ENCODE assay signal across 20 mouse cellular contexts in genomic region chr2:62585769-62586168, GRCm38 (mm10). TPM values are rescaled to one million over a fixed set of nuclear protein-coding genes. Genes with fewer than 3 reads are reported as not detected.
"Had no signal": no experiment of that assay in that cellular context is flagged by ENCODE, and none has a peak within 500 bp of the region (broad histone marks: within the 10 kb centered on the region; RNA-seq: fewer than 3 reads in every experiment).

No protein-coding gene starts in this region.

- H3K27ac ChIP-seq: kidney, embryonic 15.5 days; limb, embryonic 10.5 days; limb, embryonic 13.5 days; liver, embryonic 13.5 days; midbrain, embryonic 12.5 days; midbrain, embryonic 15.5 days; neural tube, embryonic 12.5 days; neural tube, embryonic 15.5 days had no signal

- H3K9ac ChIP-seq: kidney, embryonic 15.5 days; limb, embryonic 13.5 days; liver, embryonic 13.5 days; lung, embryonic 14.5 days; midbrain, embryonic 12.5 days; midbrain, embryonic 15.5 days; neural tube, embryonic 12.5 days; neural tube, embryonic 15.5 days had no signal

- H3K4me2 ChIP-seq: kidney, embryonic 15.5 days; limb, embryonic 13.5 days; liver, embryonic 13.5 days; lung, embryonic 14.5 days; midbrain, embryonic 12.5 days; midbrain, embryonic 15.5 days; neural tube, embryonic 12.5 days; neural tube, embryonic 15.5 days had no signal

- H3K4me1 ChIP-seq: kidney, embryonic 15.5 days; limb, embryonic 10.5 days; limb, embryonic 13.5 days; midbrain, embryonic 12.5 days; midbrain, embryonic 15.5 days; neural tube, embryonic 12.5 days; neural tube, embryonic 15.5 days had no signal

- H3K27me3 ChIP-seq: kidney, embryonic 15.5 days; limb, embryonic 13.5 days; liver, embryonic 13.5 days; midbrain, embryonic 12.5 days; midbrain, embryonic 15.5 days; neural tube, embryonic 12.5 days; neural tube, embryonic 15.5 days had no signal

- ATAC-seq: intestine, postnatal 0 days; lung, postnatal 0 days; midbrain, embryonic 15.5 days had no signal

- H3K9me3 ChIP-seq: kidney, embryonic 15.5 days; limb, embryonic 10.5 days; limb, embryonic 13.5 days; liver, embryonic 13.5 days; midbrain, embryonic 12.5 days; midbrain, embryonic 15.5 days; neural tube, embryonic 12.5 days; neural tube, embryonic 15.5 days had no signal

- H3K36me3 ChIP-seq: kidney, embryonic 15.5 days; limb, embryonic 10.5 days; limb, embryonic 13.5 days; liver, embryonic 13.5 days; midbrain, embryonic 12.5 days; midbrain, embryonic 15.5 days; neural tube, embryonic 12.5 days; neural tube, embryonic 15.5 days had no signal

- DNase-seq: kidney, adult 2 months; kidney, postnatal 10 days; kidney, postnatal 36 days; liver; liver, embryonic 13.5 days; lung, embryonic 14.5 days; right cerebral cortex, postnatal 25 days; spleen, adult 18-20 months; thymus, adult 18-20 months; thymus, postnatal 36 days had no signal

- H3K4me3 ChIP-seq: kidney, embryonic 15.5 days; limb, embryonic 10.5 days; limb, embryonic 13.5 days; liver, embryonic 13.5 days; midbrain, embryonic 12.5 days; midbrain, embryonic 15.5 days; neural tube, embryonic 12.5 days; neural tube, embryonic 15.5 days had no signal

RNA-seq across cellular contexts. Expression of gene Fap, which starts 11.9 kb away (rescaled TPM):
- polyA plus RNA-seq: testis, adult 2 months had no signal
